Mouse (Mus musculus) thymus, postnatal 14 days (tissue): ENCODE measurements at regions not wholly inside any gene's neighbourhood (a gene's known extent, or its start where the extent isn't known, plus 50 kb on each side); places are given as distances from the start of the nearest gene placed in this dataset.
A peak's percentile ranks its signal among the peaks of the same experiment; 100 is the strongest.

Source experiments
- DNase-seq: peaks from one replicate; pipeline ENCODE4 v3.0.0; 2021

- DNase-seq: no peak
These were observed 182.7 kb upstream of the Sox4 start for GRCm38 (mm10) chr13:29136231-29136630.

DNA sequence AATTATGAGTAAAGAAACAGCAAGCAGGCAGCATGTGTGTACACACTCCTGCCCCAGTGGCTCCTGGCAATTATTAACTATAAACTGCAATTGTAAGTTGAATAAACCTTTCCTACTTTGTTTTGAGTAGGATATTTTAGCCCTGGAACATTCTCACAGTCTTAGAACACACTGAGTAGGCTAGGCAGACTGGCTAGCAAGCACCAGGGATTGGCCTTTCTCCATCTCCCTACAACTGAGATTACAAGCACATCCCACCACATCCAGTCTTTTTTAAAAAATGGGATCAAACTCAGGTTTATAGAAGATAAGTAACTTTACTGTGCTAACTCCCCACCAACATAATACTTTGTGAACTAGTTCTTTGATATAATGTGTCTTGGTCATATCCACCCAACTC, 174.0 kb upstream of the Sox4 start:
- no peak for DNase-seq

GRCm38 (mm10) chr13:29123477-29123876, 170.0 kb upstream of the Sox4 start:
- no peak for DNase-seq

- DNase-seq: no peak
These were observed 167.6 kb upstream of the Sox4 start for GRCm38 (mm10) chr13:29121121-29121520.

DNA sequence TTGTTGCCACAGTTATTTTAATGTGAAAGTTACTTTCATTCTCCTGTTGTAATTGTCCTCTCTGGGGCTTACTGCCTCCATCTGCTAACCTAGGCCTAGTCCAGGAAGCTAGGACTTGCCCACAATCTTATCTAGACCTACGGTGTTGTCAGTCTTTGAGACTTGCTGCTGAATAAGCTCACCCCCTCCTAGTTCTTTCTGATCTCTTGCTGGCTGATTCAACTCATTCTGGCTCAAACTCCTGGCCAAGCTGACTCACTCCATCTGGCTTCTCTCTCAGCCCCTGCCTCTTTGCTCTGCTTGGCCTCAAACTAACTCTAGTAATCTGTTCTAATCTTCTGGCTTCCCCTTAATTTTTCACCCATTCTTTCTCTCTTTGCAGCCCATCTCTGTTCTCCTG, 165.8 kb upstream of the Sox4 start:
- no peak for DNase-seq

GRCm38 (mm10) chr13:29114998-29115495, 161.5 kb upstream of the Sox4 start:
- DNase-seq: no peak

GRCm38 (mm10) chr13:29110127-29110526, 156.6 kb upstream of the Sox4 start:
- no peak for DNase-seq

DNA sequence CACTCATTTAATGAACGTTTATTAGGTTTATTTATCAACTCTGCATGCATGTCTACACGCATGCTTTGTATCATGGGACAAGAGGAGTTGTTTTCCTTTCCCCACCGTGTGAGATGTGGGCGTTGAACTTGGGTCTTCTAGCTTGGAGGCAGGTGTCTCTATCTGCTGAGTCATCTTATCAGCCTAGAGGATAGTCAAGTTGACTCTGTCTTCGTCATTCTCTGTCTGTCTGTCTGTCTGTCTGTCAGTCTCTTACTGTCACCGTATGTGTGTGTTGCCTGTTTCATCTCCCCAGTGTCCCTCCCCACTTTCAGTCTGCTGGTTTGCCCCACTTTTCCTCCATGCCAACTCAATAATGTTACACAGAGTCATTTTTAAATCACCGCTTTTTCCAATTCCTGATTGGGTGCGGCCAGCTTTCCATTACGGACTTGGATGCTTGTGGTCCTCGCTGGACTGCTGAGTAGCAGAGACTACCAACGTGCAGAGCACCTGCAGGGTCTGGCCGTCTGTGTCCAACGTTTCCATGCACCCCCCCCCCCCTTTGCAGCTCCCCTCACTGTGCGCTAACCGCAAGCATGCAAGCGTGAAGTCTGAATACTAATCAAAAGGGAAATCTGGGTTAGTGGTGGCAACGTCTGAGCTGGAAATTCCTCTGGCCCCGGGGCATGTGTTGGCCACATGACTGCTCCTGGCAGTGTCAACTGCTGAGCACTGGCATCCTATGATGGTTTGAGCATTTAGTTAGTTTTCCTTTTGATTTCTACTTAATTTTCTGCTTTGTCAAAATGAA, 155.7 kb upstream of the Sox4 start:
- no peak for DNase-seq

GRCm38 (mm10) chr13:29108214-29108613, 154.7 kb upstream of the Sox4 start:
- no peak for DNase-seq

DNA sequence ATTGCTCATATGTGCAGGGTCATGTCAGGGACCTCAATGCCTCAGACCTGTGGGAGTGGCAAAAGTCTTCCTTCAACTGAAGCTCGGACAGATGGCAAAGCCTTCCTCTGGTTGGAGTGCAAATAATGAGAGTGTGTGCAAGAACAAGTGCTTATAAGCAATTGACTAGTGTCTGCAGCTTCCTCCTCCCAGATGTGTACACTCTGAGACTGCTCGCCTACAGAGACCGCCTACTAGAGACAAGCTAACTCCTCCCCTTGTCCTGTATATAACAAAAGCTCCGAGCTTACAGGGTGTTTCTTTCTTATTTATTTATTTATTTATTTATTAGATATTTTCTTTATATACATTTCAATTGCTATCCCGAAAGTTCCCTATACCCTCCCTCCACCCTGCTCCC, 138.7 kb upstream of the Sox4 start:
- no peak for DNase-seq

- no peak for DNase-seq
These were observed 133.3 kb upstream of the Sox4 start for GRCm38 (mm10) chr13:29086854-29087253.

- DNase-seq: no peak
These were observed 127.6 kb upstream of the Sox4 start for GRCm38 (mm10) chr13:29081064-29081463.

DNA sequence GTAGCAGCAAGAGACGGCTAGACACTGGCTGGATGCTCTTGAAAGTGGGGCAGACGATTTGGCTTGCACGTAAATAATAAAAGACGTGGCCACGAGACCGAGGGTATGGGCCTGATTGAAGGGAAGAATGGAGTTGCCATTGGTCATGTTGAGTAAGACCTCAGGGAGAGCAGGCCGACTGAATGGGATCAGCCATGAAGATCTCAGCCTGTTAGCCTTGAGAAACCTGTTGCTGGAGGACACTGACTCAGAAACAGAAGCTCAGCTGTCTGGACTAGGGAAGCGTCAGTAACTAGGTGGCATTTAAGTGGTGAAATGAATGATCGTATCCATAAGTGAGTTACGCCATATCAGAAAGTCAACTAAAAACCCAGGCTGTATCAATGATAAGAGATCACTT, 126.3 kb upstream of the Sox4 start:
- DNase-seq: no peak

DNA sequence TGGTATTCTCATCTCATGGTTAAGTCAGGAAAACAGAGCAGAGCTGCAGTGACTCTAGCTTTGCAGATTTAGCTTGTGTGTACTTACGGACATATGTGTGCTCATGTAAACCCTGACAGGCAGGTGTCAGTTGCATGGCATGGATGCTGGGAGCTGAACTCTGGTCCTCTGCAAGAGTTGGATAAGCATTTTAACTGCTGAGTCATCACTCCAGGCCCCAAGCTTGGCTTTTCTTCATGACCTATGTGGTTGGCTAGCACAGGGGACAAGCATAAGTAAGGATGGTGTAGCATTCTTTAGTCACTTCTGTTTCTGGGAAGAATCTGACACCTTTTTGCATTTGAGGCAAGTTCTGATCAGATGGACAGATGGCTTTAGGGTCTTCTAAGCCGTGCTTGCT, 120.1 kb upstream of the Sox4 start:
- DNase-seq: no peak

GRCm38 (mm10) chr13:29063924-29064323, 110.4 kb upstream of the Sox4 start:
- no peak for DNase-seq

DNA sequence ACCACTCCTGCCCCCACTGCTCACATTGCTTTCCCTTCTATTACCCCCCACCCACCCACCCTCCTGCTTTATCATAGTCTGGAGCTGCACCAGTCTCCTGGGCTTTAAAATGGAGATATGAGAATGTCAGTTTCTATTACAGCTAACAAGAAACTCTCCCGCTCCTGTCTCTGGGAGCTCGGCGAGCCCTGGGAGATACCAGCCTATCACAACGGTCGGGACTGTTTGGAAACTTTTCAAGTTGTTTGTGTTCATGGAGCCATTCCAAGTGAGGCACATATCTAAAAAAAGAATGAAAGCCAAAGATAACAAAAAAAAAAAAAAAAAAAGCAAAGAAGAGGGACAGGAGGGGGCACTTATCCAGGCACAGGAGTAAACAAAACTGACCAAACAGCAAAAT, 105.2 kb upstream of the Sox4 start:
- no peak for DNase-seq

- DNase-seq: peak; percentile 7
These were observed 96.2 kb upstream of the Sox4 start for GRCm38 (mm10) chr13:29049730-29050129.

DNA sequence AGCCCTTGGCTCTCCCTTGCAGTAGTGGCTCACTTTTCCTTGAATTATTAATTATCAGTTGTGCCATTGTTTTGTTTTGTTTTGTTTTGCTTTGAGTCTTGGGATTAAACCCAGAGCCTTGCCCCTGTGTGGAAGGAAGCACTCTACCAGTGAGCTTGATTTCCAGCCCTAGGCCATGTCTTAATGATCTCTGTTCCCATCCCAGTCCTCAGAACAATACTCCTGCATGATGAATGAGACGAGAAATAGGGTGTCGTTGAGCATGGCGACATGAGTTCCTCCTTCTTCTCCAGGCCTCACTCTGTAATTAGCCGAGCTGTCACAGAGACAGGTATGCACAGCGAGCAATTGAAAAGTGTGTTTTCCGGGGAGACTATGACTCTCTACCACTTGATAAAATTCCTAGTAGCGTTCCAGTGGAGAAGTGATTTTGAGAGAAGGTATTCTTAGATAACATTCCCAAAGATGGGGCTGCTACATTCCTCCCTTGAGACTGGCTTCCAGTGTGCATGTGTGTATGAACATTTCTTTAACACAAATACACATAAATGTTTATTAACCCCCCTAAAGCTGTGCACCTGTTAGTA, 95.6 kb upstream of the Sox4 start:
- DNase-seq: no peak

DNA sequence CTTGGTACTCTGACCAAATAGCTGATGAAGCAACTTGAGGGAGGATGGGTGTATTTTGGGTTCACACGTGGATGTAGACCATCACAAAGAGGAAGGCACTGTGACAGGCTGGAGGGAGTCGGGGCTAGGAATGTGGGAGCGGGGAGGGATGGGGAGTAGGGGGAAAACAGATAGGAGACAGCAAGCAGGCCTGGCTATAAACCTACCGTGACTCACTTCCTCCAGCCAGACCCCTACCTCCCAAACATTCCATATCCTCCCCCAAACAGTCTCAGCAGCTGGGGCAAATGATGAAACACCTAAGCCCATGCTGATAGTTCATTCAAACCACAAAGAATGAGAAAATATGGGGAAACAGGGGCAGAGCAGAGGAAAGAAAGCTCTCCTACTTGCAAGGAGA, 91.1 kb upstream of the Sox4 start:
- no peak for DNase-seq

GRCm38 (mm10) chr13:29040331-29040730, 86.8 kb upstream of the Sox4 start:
- DNase-seq: no peak

DNA sequence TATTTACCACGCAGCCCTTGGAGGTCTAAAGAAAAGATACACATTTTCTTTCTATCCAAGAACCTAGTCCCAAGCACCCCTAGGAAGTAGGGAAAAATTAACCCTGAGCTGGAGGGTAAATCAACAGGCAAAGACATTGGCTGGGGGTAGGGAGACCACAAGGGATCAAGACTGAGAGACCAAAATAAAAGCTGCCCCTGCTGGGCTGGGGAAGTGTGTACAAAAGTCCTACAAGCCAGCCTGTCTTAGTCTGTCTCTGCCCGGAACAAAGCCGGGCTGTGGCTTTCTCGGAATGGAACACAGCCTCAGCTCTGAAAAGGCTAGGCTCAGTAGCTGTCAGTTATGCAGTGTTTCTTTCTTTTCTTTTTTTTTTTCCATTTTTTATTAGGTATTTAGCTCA, 81.4 kb upstream of the Sox4 start:
- DNase-seq: no peak

DNA sequence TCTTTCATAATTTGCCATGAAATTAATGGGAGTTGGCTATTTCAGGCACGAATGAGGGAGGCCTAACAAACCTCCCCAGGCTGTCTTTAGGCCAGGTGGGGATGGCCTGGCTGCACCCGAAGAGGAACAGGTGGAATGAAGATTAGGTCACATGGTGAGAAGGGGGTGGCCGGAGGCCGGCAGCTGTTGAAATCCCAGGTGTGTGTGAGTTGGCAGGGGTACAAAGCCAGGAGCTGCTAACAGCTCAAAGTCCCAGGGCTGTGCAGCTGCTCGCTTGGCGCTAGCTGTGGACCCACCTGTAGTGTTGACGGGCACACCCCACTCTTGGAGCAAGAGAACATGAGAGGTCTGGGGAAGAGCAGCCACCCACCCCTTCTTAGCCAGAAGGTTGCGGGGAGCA, 80.9 kb upstream of the Sox4 start:
- peak; percentile 32 for DNase-seq

DNA sequence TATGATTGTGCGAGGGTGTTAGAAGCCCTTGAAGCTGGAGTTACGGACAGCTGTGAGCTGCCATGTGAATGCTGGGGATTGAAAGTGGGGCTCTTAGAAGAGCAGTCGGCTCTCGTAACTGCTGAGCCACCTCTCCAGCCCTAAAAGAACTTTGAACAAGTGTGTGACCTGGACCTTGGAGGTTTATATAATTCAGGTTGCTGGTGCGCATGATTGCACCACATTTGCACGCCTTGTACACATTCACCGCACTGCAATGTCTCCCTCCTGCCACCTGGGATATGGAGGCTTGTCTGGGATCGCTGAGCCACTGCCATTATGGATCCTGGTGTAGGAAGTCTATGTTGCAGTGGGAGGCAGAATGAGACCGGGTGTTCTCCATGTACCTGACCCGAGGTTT, 73.6 kb upstream of the Sox4 start:
- no peak for DNase-seq

DNA sequence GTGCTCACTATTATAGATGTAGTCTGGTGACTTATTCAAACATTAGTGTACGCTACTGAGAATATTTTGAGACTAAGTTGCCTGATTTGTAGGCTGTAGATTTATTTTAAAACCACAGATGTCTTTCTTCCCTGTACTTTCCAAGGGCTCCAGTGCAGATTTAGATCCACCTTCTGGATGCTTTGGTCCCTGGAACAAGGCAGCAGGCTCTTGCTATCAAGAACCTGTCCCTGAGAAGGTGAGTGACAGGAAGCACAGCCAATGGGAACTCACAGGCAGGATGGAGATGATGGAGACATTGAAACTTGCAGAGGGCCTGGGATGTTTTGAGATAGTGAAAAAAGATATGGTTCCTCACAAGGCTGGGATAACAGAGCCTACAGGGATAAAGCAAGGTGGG, 70.0 kb upstream of the Sox4 start:
- DNase-seq: no peak

DNA sequence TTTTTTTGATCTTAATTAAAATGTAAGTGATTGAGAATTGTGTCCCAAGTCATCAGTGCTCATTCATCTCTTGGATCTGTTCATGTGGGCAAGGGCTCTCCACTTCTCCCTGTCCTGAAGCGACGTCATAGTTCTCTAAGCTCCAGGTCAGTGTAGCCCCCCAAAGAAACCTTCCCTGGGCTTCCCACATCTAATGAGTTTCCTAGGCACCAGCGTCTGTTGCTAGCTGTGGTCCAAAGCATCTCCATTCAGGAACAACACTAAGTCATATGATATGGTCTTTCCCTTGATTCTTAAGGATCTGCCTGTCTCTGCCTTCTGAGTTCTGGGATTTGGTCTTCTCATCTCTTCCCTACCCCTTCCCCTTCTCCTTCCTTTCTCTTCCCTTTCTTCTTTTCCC, 66.3 kb upstream of the Sox4 start:
- no peak for DNase-seq
